Mouse (Mus musculus): ENCODE results near the gene Hbb-bh1. TPM values are rescaled to one million over a fixed set of nuclear protein-coding genes. Genes with fewer than 3 reads are reported as not detected.
"Not testable (repeated sequence)": the region's sequence is repeated elsewhere in the genome, so short reads cannot be mapped to it uniquely, and the experiment has no call there.

Hbb-bh1 gene
- total RNA-seq, 2 experiments from 2014 or later, result not detected

GRCm38 (mm10) chr7:103810746-103811145 lies 32.2 kb downstream of the Hbb-bh1 start:
- Histone ChIP-seq H3K27ac (no peak overlapping the region), H3K4me3 (no peak overlapping the region)
- intact Hi-C loops (cut with DNase I), result no loop called here
- DNase-seq (ENCODE audit: extremely low spot score in 1 of 2, low spot score in 2 of 2), result no peak
- no peak for TF ChIP-seq CTCF (IDR thresholded peaks at IDR 0.05)

GRCm38 (mm10) chr7:103810296-103810695 lies 32.7 kb downstream of the Hbb-bh1 start:
- no peak for DNase-seq (ENCODE audit: extremely low spot score in 1 of 2, low spot score in 2 of 2)
- TF ChIP-seq CTCF (IDR thresholded peaks at IDR 0.05), result no peak
- Histone ChIP-seq H3K27ac (no peak overlapping the region), H3K4me3 (no peak overlapping the region)
- intact Hi-C loops (cut with DNase I), result no loop called here

GRCm38 (mm10) chr7:103809801-103810155 lies 33.2 kb downstream of the Hbb-bh1 start:
- no peak overlapping the region for H3K4me3 ChIP-seq
- no peak overlapping the region for H3K27ac ChIP-seq
- no peak for DNase-seq (ENCODE audit: extremely low spot score in 1 of 2, low spot score in 2 of 2)
- intact Hi-C loops (cut with DNase I), result loop anchor here (10.0 kb wide), 1 partner anchor 1115 kb away; the partner anchor contains the start of gene Olfr557
- TF ChIP-seq CTCF (IDR thresholded peaks at IDR 0.05), result no peak

GRCm38 (mm10) chr7:103808971-103809800 lies 33.8 kb downstream of the Hbb-bh1 start:
- Histone ChIP-seq H3K4me3 (no peak overlapping the region), H3K27ac (no peak overlapping the region)
- no peak for TF ChIP-seq CTCF (IDR thresholded peaks at IDR 0.05)
- DNase-seq (ENCODE audit: extremely low spot score in 1 of 2, low spot score in 2 of 2), result no peak
- intact Hi-C loops (cut with DNase I), result loop anchor here (10.0 kb wide), 1 partner anchor 1114 kb away; the partner anchor contains the start of gene Olfr557

GRCm38 (mm10) chr7:103808120-103808519 lies 34.8 kb downstream of the Hbb-bh1 start:
- not testable (repeated sequence) for DNase-seq (ENCODE audit: extremely low spot score in 1 of 2, low spot score in 2 of 2); H3K4me3 ChIP-seq; H3K27ac ChIP-seq
- intact Hi-C loops (cut with DNase I), result loop anchor here (10.0 kb wide), 1 partner anchor 1113 kb away; the partner anchor contains the start of gene Olfr557

- Histone ChIP-seq H3K27ac (no peak overlapping the region), H3K4me3 (no peak overlapping the region)
- intact Hi-C loops (cut with DNase I), result loop anchor here (2.0 to 10.0 kb wide), 3 partner anchors 1112 to 1294 kb away; partner anchors contain the start of genes Olfr556 and Olfr557
- DNase-seq (ENCODE audit: extremely low spot score in 1 of 2, low spot score in 2 of 2), result peak; percentile 7 to 18
- peak; percentile 75 for TF ChIP-seq CTCF (IDR thresholded peaks at IDR 0.05)
Observed at GRCm38 (mm10) chr7:103806856-103807255, 36.1 kb downstream of the Hbb-bh1 start.

DNA sequence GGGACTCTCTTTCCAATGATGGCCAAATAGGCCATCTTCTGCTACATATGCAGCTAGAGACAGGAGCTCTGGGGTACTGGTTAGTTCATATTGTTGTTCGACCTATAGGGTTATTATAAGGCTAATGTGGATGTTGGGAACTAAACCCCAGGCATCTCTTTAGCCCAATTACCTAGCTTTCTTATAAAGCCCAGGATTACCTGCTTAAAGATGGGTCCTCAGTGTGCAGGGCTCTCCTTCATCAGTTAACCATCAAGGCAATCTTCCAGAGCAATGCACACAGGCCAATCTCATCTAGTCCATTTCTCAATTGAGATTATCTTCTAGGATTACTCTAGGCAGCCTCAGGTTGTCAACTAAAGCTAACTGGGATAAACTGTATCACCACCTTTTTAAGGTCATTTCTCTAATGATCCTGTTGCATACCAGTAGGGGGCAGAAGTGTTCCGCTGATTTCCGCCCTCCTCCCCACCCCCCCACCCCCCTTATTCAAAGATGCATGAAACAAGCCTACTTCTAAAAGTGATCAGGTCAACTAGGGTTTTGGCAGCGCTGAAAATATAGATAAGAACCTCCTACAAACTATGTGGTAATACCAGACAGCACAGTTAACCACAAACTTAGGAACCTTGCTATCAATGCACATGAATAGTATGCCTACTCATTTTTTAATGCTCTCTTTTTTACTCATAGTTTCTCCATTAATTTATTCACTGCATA lies 50.1 kb downstream of the Hbb-bh1 start:
- no peak overlapping the region for H3K4me3 ChIP-seq
- intact Hi-C loops (cut with DNase I), result no loop called here

GRCm38 (mm10) chr7:103791721-103792120 lies 51.2 kb downstream of the Hbb-bh1 start, which contains the start of gene Olfr67:
Gene Olfr67 (minus strand): TSS chr7:103791821.
- intact Hi-C loops (cut with DNase I), result no loop called here
- no peak within 1 kb of the TSS for H3K27ac ChIP-seq
- no peak for TF ChIP-seq CTCF (IDR thresholded peaks at IDR 0.05)
- no peak within 1 kb of the TSS for H3K4me3 ChIP-seq
- DNase-seq (ENCODE audit: extremely low spot score in 1 of 2, low spot score in 2 of 2), result no peak

More for the DNA sequence above, 50.1 kb downstream of the Hbb-bh1 start:
- TF ChIP-seq CTCF (IDR thresholded peaks at IDR 0.05), result no peak; the same call in 1 of the 2 replicates
- DNase-seq (ENCODE audit: extremely low spot score in 1 of 2, low spot score in 2 of 2), result no peak
- H3K27ac ChIP-seq, result no peak overlapping the region

Other genes with a start within 250 kb of the Hbb-bh1 start
- not detected for gene Olfr619, start 242.6 kb downstream of the Hbb-bh1 start, total RNA-seq (2021)
- gene Olfr620, start 230.6 kb downstream of the Hbb-bh1 start, total RNA-seq (2021), result not detected
- gene Olfr622, start 200.5 kb downstream of the Hbb-bh1 start, total RNA-seq (2021), result not detected
- gene Olfr623, start 179.5 kb downstream of the Hbb-bh1 start, total RNA-seq (2021), result not detected
- under 1 TPM in 1 of 2 experiments, not detected in 1; 0.07 TPM for gene Olfr624, start 172.0 kb downstream of the Hbb-bh1 start, total RNA-seq (2021)
- gene Olfr625-ps1, start 160.4 kb downstream of the Hbb-bh1 start, total RNA-seq (2021), result not detected
- gene Olfr243, start 128.5 kb downstream of the Hbb-bh1 start, total RNA-seq (2021), result not detected
- not detected for gene Olfr628, start 112.8 kb downstream of the Hbb-bh1 start, total RNA-seq (2021)
- gene Olfr629, start 98.2 kb downstream of the Hbb-bh1 start, total RNA-seq (2021), result not detected
- not detected for gene Olfr630, start 85.8 kb downstream of the Hbb-bh1 start, total RNA-seq (2021)
- not detected for gene Olfr69, start 71.6 kb downstream of the Hbb-bh1 start, total RNA-seq (2021)
- gene Olfr68, start 63.5 kb downstream of the Hbb-bh1 start, total RNA-seq (2021), result not detected
- not detected for gene Olfr67, start 51.3 kb downstream of the Hbb-bh1 start, total RNA-seq (2021)
- gene Hbb-bt, start 29.2 kb downstream of the Hbb-bh1 start, total RNA-seq (2021), result 10 to 100 TPM; 29.5 to 36.6 TPM
- gene Hbb-bs, start 15.1 kb downstream of the Hbb-bh1 start, total RNA-seq (2021), result 100 to 1,000 TPM; 305 to 339 TPM
- gene Hbb-bh2, start 2.6 kb downstream of the Hbb-bh1 start, total RNA-seq (2021), result not detected
- not detected for gene Hbb-y, start 10.1 kb upstream of the Hbb-bh1 start, total RNA-seq (2021)
- not detected for gene Olfr66, start 43.1 kb upstream of the Hbb-bh1 start, total RNA-seq (2021)
- not detected for gene Olfr64, start 51.3 kb upstream of the Hbb-bh1 start, total RNA-seq (2021)
- not detected for gene Olfr65, start 60.3 kb upstream of the Hbb-bh1 start, total RNA-seq (2021)
- not detected for gene Olfr631, start 85.7 kb upstream of the Hbb-bh1 start, total RNA-seq (2021)
- not detected for gene Olfr632, start 91.2 kb upstream of the Hbb-bh1 start, total RNA-seq (2021)
- gene Olfr633, start 101.3 kb upstream of the Hbb-bh1 start, total RNA-seq (2021), result not detected
- gene Olfr635, start 128.0 kb upstream of the Hbb-bh1 start, total RNA-seq (2021), result under 1 TPM; 0.05 to 0.09 TPM
- not detected for gene Olfr638, start 155.6 kb upstream of the Hbb-bh1 start, total RNA-seq (2021)
- under 1 TPM; 0.07 to 0.19 TPM for gene Olfr639, start 174.1 kb upstream of the Hbb-bh1 start, total RNA-seq (2021)
- not detected for gene Olfr640, start 182.4 kb upstream of the Hbb-bh1 start, total RNA-seq (2021)
- gene Olfr641, start 192.3 kb upstream of the Hbb-bh1 start, total RNA-seq (2021), result not detected
- not detected for gene Olfr642, start 209.5 kb upstream of the Hbb-bh1 start, total RNA-seq (2021)
- not detected for gene 4930516K23Rik, start 218.3 kb upstream of the Hbb-bh1 start, total RNA-seq (2021)
- gene Olfr644, start 228.7 kb upstream of the Hbb-bh1 start, total RNA-seq (2021), result not detected
- gene Olfr645, start 242.3 kb upstream of the Hbb-bh1 start, total RNA-seq (2021), result not detected